Mouse (Mus musculus): ENCODE results near the gene Gpr183. TPM values are rescaled to one million over a fixed set of nuclear protein-coding genes. Genes with fewer than 3 reads are reported as not detected.

Gene Gpr183
- polyA plus RNA-seq, 1 experiment: 3.2 TPM

- no peak for DNase-seq (ENCODE audit: low spot score)
These were observed 22.7 kb upstream of the Gpr183 start for GRCm38 (mm10) chr14:121987691-121988090.

- no peak for DNase-seq (ENCODE audit: low spot score)
These were observed 22.3 kb upstream of the Gpr183 start for GRCm38 (mm10) chr14:121987287-121987686.

- no peak for DNase-seq (ENCODE audit: low spot score)
These were observed 21.0 kb upstream of the Gpr183 start for GRCm38 (mm10) chr14:121986028-121986427.

- no peak for DNase-seq (ENCODE audit: low spot score)
These were observed 20.5 kb upstream of the Gpr183 start for GRCm38 (mm10) chr14:121985477-121985876.

- no peak for DNase-seq (ENCODE audit: low spot score)
These were observed 18.3 kb upstream of the Gpr183 start for GRCm38 (mm10) chr14:121983009-121983933.

GRCm38 (mm10) chr14:121981531-121981930 is 16.5 kb upstream of the Gpr183 start:
- DNase-seq (ENCODE audit: low spot score): no peak

- DNase-seq (ENCODE audit: low spot score): no peak
These were observed 8.1 kb upstream of the Gpr183 start for GRCm38 (mm10) chr14:121973114-121973513.

- no peak for DNase-seq (ENCODE audit: low spot score)
These were observed 5.4 kb upstream of the Gpr183 start for GRCm38 (mm10) chr14:121970402-121970801.

- DNase-seq (ENCODE audit: low spot score): no peak
These were observed 2.1 kb upstream of the Gpr183 start for GRCm38 (mm10) chr14:121967095-121967494.

GRCm38 (mm10) chr14:121965461-121965860 is 466 bp upstream of the Gpr183 start:
- no peak for DNase-seq (ENCODE audit: low spot score)

- no peak for DNase-seq (ENCODE audit: low spot score)
These were observed 1.1 kb downstream of the Gpr183 start for GRCm38 (mm10) chr14:121963942-121964335.

GRCm38 (mm10) chr14:121963251-121963941 is 1.6 kb downstream of the Gpr183 start:
- DNase-seq (ENCODE audit: low spot score): no peak

- DNase-seq (ENCODE audit: low spot score): no peak
These were observed 2.7 kb downstream of the Gpr183 start for GRCm38 (mm10) chr14:121962128-121962890.

GRCm38 (mm10) chr14:121961496-121962127 is 3.4 kb downstream of the Gpr183 start:
- DNase-seq (ENCODE audit: low spot score): no peak

- DNase-seq (ENCODE audit: low spot score): no peak
These were observed 4.0 kb downstream of the Gpr183 start for GRCm38 (mm10) chr14:121960997-121961396.

- DNase-seq (ENCODE audit: low spot score): no peak
These were observed 4.5 kb downstream of the Gpr183 start for GRCm38 (mm10) chr14:121960531-121960930.

GRCm38 (mm10) chr14:121960031-121960430 is 5.0 kb downstream of the Gpr183 start:
- no peak for DNase-seq (ENCODE audit: low spot score)

GRCm38 (mm10) chr14:121959538-121959980 is 5.4 kb downstream of the Gpr183 start:
- DNase-seq (ENCODE audit: low spot score): no peak

GRCm38 (mm10) chr14:121958751-121959537 is 6.1 kb downstream of the Gpr183 start:
- DNase-seq (ENCODE audit: low spot score): no peak

- no peak for DNase-seq (ENCODE audit: low spot score)
These were observed 6.8 kb downstream of the Gpr183 start for GRCm38 (mm10) chr14:121958041-121958750.
